Mouse (Mus musculus): Measurements from ENCODE around the gene Olfr70.

DNA sequence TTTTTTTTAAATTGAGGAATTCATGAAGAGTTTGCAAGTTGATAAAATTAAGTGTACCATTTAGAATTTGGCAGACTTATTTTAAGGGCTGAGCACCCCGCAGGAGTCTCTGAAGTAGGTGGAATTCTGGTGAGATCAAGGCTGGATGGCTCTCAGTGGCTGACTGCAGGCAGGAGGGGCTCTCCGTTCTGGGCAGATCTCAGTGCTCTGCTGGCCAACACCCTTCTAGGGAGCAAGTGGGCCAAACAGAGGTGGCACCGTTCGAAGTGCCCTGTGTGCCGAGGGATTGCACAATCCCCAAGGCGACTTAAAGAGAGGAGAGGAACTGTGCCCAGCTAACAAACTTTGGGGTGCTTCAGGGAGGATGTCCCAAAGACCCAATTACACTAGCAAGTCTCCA is 9.3 kb upstream of the Olfr70 start, which contains the start of gene Olfr71:
- no peak for TF ChIP-seq CTCF (IDR thresholded peaks at IDR 0.05; ENCODE audit: extremely low read depth, insufficient read length, insufficient replicate concordance, low read depth, low read length)
- no peak for TF ChIP-seq POLR2A (IDR thresholded peaks at IDR 0.05; ENCODE audit: low read depth, low read length)

Data from small intestine, adult 2 months (tissue).